Mouse (Mus musculus) heart, embryonic 15.5 days (tissue): ENCODE results near the gene Ubr4. TPM values are rescaled to one million over a fixed set of nuclear protein-coding genes. Genes with fewer than 3 reads are reported as not detected.

Experiments
- ATAC-seq: fragments of 200-750 bp; cut with Nextera tagmentation; replicated peaks from 2 replicates; pipeline ENCODE4 v1.8.0; 2017; ENCODE audit warnings: low read depth, moderate TSS enrichment; ENCODE audit not compliant: insufficient number of reproducible peaks, insufficient read depth, low FRiP score
- H3K27ac ChIP-seq: fragments of 300-500 bp; sonication (generic); 2 replicates; pipeline ENCODE4 v1.5.1; 2015; ENCODE audit warnings: mild to moderate bottlenecking, inconsistent platforms
- H3K27me3 ChIP-seq: fragments of 300-500 bp; sonication (generic); 2 replicates; pipeline ENCODE4 v1.6.1; 2015; ENCODE audit warnings: inconsistent platforms
- H3K36me3 ChIP-seq: fragments of 300-500 bp; sonication (generic); 2 replicates; pipeline ENCODE4 v1.6.1; 2015; ENCODE audit warnings: mild to moderate bottlenecking, inconsistent platforms
- H3K4me1 ChIP-seq: fragments of 300-500 bp; sonication (generic); replicated peaks from 2 replicates; pipeline ENCODE4 v1.6.1; 2015; ENCODE audit warnings: inconsistent platforms
- H3K4me2 ChIP-seq: fragments of 300-500 bp; sonication (generic); 2 replicates; pipeline ENCODE4 v1.6.1; 2015; ENCODE audit warnings: inconsistent platforms, mild to moderate bottlenecking, moderate library complexity
- H3K4me3 ChIP-seq: fragments of 300-500 bp; sonication (generic); 2 replicates; pipeline ENCODE4 v1.5.1; 2015; ENCODE audit warnings: mild to moderate bottlenecking, inconsistent platforms
- H3K9ac ChIP-seq: fragments of 300-500 bp; sonication (generic); 2 replicates; pipeline ENCODE4 v1.6.1; 2015; ENCODE audit warnings: mild to moderate bottlenecking, inconsistent platforms
- H3K9me3 ChIP-seq: fragments of 300-500 bp; sonication (generic); replicated peaks from 2 replicates; pipeline ENCODE4 v1.6.1; 2016; ENCODE audit warnings: inconsistent platforms
- WGBS: fragments of 180-500 bp; shearing (Covaris S2); methylation state at CpG from one replicate; pipeline ENCODE4 v1.1.7; 2015; ENCODE audit warnings: mixed read lengths; 5-methylcytosine and 5-hydroxymethylcytosine counted together
- polyA plus RNA-seq: library from polyadenylated mRNA; unstranded; fragments of >200 nt; fragmentation: Nextera tagmentation; extraction: Ambion mirVana; gene quantifications from 2 replicates; pipeline ENCODE4 v1.2.1, GENCODE M21; 2015

Gene Ubr4
- polyA plus RNA-seq, 1 experiment from 2014 or later = 49.1 TPM

DNA sequence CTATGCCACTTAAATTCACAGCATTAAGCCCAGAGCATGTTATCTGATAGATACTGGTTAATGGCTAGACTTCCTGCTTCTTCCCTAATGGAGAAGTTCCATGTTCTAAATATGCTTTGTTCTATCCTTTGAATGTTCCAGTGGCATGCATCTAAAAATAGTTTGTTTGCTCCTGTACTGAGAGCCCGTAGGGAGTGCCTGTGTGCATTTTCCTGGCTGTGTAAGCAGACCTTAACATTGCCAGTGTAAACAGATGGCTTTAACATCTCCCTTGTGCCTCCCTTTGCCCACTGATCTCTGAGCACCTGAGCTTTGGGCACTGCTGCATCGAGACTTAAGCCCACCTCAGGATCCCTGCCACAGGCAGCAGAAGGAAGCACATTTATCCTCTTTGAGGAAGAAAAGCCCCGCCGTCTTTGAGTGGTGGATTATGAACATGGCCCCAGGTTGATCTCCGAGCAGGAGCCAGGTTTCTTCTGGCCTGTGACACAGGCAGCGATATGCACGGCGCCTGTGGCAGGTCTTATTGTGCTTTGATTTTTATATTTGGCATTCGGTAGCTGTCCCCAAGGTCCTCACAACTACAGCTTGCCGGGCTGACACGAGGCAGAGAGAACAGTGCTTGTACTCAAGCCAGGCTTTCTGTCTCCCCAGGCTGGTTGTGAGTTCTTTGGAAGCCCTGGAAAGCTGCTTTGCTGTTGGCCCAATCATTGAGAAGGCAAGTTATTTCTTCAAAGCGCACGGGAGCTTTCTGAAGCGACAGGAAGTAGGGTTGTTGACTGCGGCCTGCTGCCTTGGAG, 80.8 kb downstream of the Ubr4 start:
- Histone ChIP-seq H3K9ac (no peak overlapping the region), H3K4me3 (no peak overlapping the region), H3K4me1 (peaks cover 37% of the 10 kb centered on the region), H3K9me3 (no peaks in the 10 kb centered on the region), H3K27me3 (no peaks in the 10 kb centered on the region), H3K36me3 (peaks cover 89% of the 10 kb centered on the region), H3K4me2 (0 out of 2 replicates have a peak overlapping the region, but pooled peaks have one; percentile 19), H3K27ac (peak overlapping the region; percentile 93)
- peak; percentile 64 for ATAC-seq
- WGBS = 59% methylated on average over 15 of the region's 15 CpGs

DNA sequence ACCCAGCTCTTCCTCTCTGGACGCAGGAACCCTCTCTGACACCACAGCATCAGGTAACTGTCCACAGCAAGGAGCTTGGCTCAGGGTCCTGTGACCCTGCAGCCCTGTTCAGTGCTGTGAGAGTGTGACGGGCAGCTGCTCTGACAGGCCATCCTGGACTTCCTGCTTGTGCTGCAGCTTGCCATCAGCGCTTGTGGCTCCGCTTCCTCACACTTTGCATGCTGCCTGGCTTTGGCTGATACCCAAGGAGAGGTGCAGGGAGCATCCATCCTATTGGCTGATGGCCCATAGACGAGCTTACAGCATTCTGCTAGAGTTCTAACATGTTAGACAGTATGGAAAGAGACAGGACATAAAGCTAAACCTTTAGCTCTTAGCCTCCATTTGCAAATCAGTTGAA, 88.8 kb downstream of the Ubr4 start:
- Histone ChIP-seq H3K9me3 (no peaks in the 10 kb centered on the region), H3K36me3 (peaks cover 97% of the 10 kb centered on the region), H3K9ac (no peak overlapping the region), H3K27ac (no peak overlapping the region), H3K4me1 (no peaks in the 10 kb centered on the region), H3K27me3 (no peaks in the 10 kb centered on the region), H3K4me3 (no peak overlapping the region), H3K4me2 (no peak overlapping the region)
- WGBS = 85% methylated on average over 5 of the region's 5 CpGs
- no peak for ATAC-seq

DNA sequence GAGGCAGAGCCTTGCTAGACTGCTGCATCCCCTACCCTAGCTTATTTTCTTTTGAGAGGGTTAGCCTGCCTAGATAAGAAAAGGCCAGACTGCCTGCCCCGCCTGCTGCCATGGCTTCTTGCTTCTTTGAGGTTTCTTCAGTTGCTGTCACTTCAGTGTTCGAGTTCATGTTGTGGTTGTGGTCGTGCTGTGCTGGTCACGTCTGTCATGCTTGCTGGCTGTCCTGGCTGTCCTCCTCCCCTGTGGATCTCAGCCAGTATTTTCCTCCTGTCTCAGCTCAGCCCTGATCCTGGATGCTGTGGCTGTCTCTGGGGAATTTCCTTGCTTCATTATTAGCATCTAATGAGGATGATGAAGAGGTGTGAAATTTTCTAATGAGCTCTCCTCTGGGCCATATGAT, 89.4 kb downstream of the Ubr4 start:
- WGBS = 89% methylated on average over 4 of the region's 4 CpGs
- no peak overlapping the region for H3K27ac ChIP-seq
- H3K9me3 ChIP-seq = no peaks in the 10 kb centered on the region
- ATAC-seq = no peak
- no peak overlapping the region for H3K4me3 ChIP-seq
- H3K4me2 ChIP-seq = no peak overlapping the region
- no peaks in the 10 kb centered on the region for H3K27me3 ChIP-seq
- no peaks in the 10 kb centered on the region for H3K4me1 ChIP-seq
- peaks cover 97% of the 10 kb centered on the region for H3K36me3 ChIP-seq
- H3K9ac ChIP-seq = no peak overlapping the region

DNA sequence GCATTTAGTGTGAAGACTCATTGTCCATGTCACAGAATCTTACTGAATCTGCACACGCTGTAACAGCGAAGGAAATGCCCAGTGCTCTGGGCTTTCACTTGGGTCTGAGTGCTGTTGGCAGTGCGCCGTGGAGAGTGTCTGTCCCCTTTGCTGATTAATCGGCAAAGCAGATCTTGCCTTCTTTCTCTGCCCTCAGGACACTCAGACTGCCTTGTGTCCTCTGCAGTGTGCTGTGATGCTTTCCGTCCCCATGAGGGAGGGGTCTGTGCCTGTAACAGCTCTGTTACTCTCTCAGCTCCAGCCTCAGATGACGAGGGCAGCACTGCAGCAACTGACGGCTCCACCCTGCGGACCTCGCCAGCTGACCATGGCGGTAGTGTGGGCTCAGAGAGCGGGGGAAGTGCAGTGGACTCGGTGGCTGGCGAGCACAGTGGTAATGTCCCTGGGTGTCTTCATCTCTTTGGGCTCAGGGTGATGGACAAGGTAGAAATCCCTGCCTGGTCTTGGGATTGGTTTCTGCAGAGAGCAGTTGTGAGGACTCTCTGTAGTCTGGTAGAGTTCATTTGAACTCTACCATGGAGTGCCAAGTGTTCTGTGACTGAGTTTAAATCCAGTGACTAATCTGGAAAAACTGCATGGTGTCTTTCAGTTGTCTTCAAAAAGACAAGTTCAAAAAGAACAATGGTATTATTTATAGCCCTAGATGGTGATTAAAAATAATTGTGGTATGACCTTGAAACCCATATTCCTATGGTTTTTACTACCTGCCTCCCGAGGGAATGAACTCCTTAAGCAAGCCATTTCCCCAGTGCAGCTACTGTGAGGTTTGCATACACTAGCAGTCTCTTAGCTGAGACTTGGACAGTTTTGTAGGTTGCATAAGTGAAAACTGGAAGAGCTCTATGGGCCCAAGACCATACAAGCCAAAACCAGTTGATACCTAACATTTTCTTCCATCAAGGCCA, 90.3 kb downstream of the Ubr4 start:
- peaks cover 96% of the 10 kb centered on the region for H3K36me3 ChIP-seq
- no peak overlapping the region for H3K9ac ChIP-seq
- H3K4me1 ChIP-seq = no peaks in the 10 kb centered on the region
- no peak for ATAC-seq
- H3K9me3 ChIP-seq = no peaks in the 10 kb centered on the region
- no peaks in the 10 kb centered on the region for H3K27me3 ChIP-seq
- no peak overlapping the region for H3K27ac ChIP-seq
- no peak overlapping the region for H3K4me3 ChIP-seq
- 86% methylated on average over 15 of the region's 15 CpGs for WGBS
- H3K4me2 ChIP-seq = no peak overlapping the region

DNA sequence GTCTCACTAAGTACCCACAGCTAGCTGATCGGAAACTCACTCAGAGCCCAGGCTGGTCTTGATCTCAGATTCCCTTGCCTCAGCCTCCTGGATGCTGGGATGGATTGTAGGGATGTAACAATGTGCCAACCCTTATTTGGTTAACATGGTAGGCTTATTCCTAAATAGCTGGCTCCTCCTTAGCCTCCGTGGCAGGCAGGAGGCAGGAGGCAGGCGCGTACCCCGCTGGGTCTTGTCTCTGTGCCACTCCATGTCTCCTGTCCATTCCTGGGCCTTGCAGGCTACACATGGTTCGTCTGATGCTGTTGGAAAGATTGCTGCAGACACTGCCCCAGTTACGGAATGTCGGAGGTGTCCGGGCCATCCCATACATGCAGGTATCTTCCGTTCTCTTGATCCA, 91.9 kb downstream of the Ubr4 start:
- Histone ChIP-seq H3K9me3 (no peaks in the 10 kb centered on the region), H3K9ac (no peak overlapping the region), H3K36me3 (peaks cover 96% of the 10 kb centered on the region), H3K27me3 (no peaks in the 10 kb centered on the region), H3K4me2 (no peak overlapping the region), H3K4me3 (no peak overlapping the region), H3K27ac (no peak overlapping the region), H3K4me1 (no peaks in the 10 kb centered on the region)
- 94% methylated on average over 10 of the region's 10 CpGs for WGBS
- ATAC-seq = no peak

DNA sequence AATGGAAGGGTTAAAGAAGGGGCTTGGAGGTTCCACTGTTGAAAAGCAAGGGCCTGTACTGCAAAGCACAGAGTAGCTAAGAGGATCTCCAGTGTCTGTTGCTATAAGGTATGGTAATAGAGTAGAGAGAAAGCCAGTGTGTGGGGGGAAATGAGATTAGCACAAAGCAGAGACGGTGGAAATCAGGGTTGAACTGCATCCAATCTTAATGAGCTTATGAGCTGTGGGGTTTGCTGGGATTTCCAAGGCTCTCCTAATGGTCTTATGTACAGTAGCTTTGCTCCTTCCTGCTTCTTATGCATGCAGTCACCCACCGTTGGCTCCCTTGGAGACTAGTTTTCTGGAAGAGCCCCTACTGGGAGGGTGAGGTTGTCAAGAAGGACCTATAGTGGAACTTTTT, 93.8 kb downstream of the Ubr4 start:
- Histone ChIP-seq H3K9me3 (no peaks in the 10 kb centered on the region), H3K36me3 (peaks cover 96% of the 10 kb centered on the region), H3K27me3 (no peaks in the 10 kb centered on the region), H3K4me2 (no peak overlapping the region), H3K27ac (no peak overlapping the region), H3K9ac (no peak overlapping the region), H3K4me3 (no peak overlapping the region), H3K4me1 (no peaks in the 10 kb centered on the region)
- WGBS = 71% methylated on average over 2 of the region's 2 CpGs
- ATAC-seq = no peak

DNA sequence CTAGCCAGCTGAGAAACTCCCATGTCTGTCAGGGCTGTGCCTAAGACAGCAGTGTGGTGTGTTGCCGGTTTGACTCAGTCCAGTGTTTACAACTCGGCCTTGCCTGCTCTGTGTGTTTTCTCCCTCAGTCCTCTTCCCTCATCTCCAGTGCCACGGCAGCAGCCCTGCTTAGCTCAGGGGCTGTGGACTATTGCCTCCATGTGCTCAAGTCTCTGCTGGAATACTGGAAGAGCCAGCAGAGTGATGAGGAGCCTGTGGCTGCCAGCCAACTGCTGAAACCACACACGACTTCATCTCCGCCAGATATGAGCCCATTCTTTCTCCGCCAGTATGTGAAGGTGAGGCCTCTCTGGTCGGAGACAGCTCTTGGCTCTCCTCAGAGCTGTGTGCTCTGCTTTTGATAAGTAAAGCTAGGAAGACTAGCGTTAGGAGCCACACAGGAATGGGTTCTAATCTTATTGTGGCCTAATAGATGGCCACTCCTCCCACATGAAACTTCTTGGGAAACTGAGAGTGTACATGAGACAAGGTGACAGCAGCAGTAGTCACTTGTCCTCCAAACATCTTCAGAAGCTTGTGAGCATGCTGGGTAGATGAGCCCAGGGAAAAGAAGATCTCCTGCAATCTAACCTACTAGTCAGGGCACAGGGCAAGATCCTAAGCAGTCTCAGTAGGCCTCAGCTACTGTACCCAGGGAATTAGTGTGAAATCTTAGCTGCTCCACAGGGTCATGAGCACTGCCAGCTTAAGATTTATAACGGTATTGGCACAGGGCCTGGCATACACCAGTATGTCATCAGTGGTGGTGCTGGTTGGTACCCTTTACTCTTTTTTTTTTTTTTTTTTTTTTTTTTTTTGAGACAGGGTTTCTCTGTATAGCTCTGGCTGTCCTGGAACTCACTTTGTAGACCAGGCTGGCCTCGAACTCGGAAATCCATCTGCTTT, 94.6 kb downstream of the Ubr4 start:
- 68% methylated on average over 11 of the region's 11 CpGs for WGBS
- H3K4me3 ChIP-seq = no peak overlapping the region
- H3K27ac ChIP-seq = no peak overlapping the region
- no peak overlapping the region for H3K9ac ChIP-seq
- H3K27me3 ChIP-seq = no peaks in the 10 kb centered on the region
- no peak overlapping the region for H3K4me2 ChIP-seq
- H3K4me1 ChIP-seq = no peaks in the 10 kb centered on the region
- no peak for ATAC-seq
- no peaks in the 10 kb centered on the region for H3K9me3 ChIP-seq
- peaks cover 97% of the 10 kb centered on the region for H3K36me3 ChIP-seq

DNA sequence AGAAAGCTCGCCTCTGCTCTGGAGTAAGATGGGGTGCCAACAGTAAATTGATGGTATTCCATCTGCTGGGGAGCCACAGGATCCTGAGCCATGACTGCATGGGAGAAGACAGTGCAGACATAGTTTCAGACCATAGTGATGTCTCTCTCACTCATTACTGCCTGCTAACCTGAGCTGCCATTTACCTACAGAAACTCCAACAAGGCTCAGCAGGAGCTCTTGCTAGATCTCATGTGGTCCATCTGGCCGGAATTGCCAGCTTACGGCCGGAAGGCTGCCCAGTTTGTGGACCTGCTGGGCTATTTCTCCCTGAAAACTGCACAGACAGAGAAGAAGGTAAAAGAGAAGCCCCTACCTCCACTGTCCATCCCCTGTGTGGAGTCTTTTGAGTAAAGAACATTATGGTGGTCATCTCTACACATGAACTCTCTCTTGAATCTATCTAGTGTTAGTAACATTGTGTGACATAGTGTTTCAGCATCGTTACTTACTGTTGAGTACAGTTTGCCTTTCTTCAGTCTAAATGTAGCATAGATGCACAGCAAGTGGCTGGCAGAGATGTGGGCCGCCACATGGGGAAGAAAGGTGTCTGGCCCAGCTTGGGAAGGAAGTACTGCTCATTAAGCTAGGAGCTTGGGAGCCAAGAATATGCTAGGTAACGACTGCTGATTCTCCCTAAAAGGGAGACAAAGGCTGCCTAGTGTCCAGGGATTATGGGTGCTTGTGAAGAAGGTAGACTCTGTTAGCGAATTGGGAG, 100.7 kb downstream of the Ubr4 start:
- no peak overlapping the region for H3K4me2 ChIP-seq
- H3K27me3 ChIP-seq = no peaks in the 10 kb centered on the region
- H3K9me3 ChIP-seq = no peaks in the 10 kb centered on the region
- WGBS = 89% methylated on average over 8 of the region's 8 CpGs
- H3K9ac ChIP-seq = no peak overlapping the region
- H3K4me3 ChIP-seq = no peak overlapping the region
- ATAC-seq = no peak
- H3K4me1 ChIP-seq = 0 out of 2 replicates have a peak, but pooled peaks cover 6% of the 10 kb centered on the region
- peaks cover 99% of the 10 kb centered on the region for H3K36me3 ChIP-seq
- no peak overlapping the region for H3K27ac ChIP-seq

DNA sequence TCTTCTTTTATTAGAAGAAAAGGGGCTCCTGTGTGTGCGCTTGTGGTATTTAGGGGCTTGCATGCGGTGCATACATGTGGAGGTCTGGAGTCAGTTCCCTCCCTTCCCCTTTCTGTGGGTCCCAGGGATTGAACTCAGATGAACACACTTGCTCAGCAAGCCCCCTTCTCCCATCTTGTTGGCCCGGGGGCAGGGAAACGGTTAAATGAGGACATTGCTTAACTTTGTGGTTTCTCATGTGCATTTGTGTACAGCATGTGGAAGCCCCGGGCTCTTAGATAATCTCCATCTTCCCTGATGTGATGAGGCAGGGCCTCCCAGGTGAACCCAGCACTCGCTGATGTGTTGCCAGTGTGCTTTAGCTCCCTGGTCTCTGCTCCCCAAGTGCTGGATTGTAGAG, 101.9 kb downstream of the Ubr4 start:
- Histone ChIP-seq H3K9me3 (no peaks in the 10 kb centered on the region), H3K27me3 (no peaks in the 10 kb centered on the region), H3K4me2 (no peak overlapping the region), H3K4me3 (no peak overlapping the region), H3K27ac (no peak overlapping the region), H3K4me1 (0 out of 2 replicates have a peak, but pooled peaks cover 6% of the 10 kb centered on the region), H3K36me3 (peaks cover 99% of the 10 kb centered on the region), H3K9ac (no peak overlapping the region)
- 86% methylated on average over 6 of the region's 6 CpGs for WGBS
- ATAC-seq = no peak

DNA sequence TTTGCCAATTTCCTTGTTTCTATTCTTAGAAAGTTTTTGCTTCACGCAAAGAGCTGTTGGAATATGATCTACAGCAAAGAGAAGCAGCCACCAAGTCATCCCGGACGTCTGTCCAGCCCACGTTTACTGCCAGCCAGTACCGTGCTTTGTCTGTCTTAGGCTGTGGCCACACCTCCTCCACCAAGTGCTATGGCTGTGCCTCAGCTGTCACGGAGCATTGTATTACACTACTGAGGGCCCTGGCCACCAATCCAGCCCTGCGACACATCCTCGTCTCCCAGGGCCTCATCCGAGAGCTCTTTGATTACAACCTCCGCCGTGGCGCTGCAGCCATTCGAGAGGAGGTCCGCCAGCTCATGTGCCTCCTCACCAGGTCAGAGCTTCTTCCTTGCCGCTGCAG, 107.6 kb downstream of the Ubr4 start:
- H3K27me3 ChIP-seq = no peaks in the 10 kb centered on the region
- no peak overlapping the region for H3K27ac ChIP-seq
- H3K4me3 ChIP-seq = no peak overlapping the region
- peaks cover 94% of the 10 kb centered on the region for H3K36me3 ChIP-seq
- 0 out of 2 replicates have a peak, but pooled peaks cover 6% of the 10 kb centered on the region for H3K4me1 ChIP-seq
- H3K9me3 ChIP-seq = no peaks in the 10 kb centered on the region
- 86% methylated on average over 15 of the region's 15 CpGs for WGBS
- H3K4me2 ChIP-seq = no peak overlapping the region
- ATAC-seq = no peak
- H3K9ac ChIP-seq = no peak overlapping the region
